Mouse (Mus musculus): ENCODE data around the gene Methig1.
"Not testable (repeated sequence)": the region's sequence is repeated elsewhere in the genome, so short reads cannot be mapped to it uniquely, and the experiment has no call there.

The Methig1 gene

GRCm38 (mm10) chr15:100352711-100353250, at the start of gene Methig1, which contains the start of gene Mettl7a2:
TSS of gene Methig1 (plus strand) at chr15:100353149.
TSS of gene Mettl7a2 (plus strand) at chr15:100353200.
- DNase-seq (ENCODE audit: low read depth, low spot score) = no peak

DNA sequence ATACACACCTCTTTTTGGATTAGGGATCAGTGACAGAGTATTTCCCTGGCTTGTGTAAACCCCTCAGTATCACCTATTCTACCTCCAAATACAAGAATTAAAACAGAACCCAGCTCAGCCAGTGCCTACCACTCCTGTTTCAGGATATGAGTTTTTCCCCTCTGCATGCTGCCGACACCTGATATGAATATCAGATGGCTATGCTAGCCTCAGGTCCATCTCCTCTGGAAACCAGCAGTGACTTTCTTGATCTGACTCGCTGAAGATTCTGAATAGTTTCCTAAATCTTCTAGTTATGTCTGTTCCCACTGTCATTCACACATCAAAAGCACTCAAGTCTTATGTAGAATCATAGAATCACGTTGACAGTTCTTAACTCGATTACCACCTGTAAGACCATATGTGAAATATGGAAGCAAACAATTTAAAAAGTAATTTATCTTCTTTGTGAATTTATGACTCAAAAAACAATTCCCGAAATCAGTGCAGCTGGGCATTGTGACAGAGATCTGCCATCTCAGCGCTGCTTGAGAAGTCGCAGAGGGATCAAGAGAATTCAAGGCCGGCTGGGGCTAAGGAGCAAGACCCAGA, 49.4 kb upstream of the Methig1 start:
- no peak for DNase-seq (ENCODE audit: low read depth, low spot score)

DNA sequence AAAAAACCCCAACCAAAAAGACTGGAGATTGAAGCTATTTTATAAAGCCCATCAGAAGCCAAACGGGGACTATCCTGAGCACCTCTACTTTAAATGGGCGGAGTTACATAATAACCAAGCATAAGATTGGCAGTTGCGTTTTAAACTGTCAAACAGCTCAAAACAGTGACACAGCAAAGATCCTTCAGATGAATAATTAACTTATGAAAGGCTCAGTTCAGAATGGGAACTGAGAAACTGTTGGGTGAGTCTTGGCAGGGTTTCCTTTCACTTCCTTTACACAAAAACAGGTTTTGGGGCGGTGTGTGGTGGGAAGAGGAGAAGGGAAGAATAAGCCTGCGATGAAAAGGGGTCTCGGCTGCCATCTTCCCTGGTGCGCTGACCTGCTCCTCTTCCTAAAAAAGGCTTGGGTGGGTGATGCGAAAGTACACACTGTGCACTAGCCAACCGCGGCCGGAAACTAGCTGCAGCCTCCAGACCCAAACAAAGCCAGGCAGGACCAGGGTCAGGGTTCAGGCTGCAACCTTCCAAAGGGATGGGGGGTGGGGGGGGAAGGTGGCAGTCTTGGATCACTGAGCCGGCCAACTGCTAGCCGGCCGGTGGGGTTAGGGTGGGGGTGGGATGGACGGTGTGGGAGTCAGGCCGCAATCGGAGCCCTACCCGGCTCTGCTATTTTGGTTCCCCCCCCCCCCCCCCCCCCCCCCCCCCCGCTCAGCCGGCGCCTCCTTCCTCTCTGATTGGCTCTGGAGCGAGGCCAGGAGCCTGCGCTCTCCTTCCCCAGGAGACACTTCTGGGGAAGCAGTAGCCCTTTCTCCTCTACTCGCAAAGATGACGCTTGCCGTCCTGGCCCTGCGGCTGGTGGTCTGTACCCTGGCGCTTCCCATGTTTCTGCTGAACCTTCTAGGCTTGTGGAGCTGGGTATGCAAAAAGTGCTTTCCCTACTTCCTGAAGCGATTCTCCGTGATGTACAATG, 48.6 kb upstream of the Methig1 start, which contains the start of gene Mettl7a1:
Mettl7a1 (plus strand) TSS at position 122 of the 973 bp plus-strand sequence.
- peak; percentile 81 for DNase-seq (ENCODE audit: low read depth, low spot score)

- no peak for DNase-seq (ENCODE audit: low read depth, low spot score)
Observed at GRCm38 (mm10) chr15:100306201-100306600, 46.7 kb upstream of the Methig1 start.

GRCm38 (mm10) chr15:100307438-100308096, 45.4 kb upstream of the Methig1 start:
- peak; percentile 58 for DNase-seq (ENCODE audit: low read depth, low spot score)

DNA sequence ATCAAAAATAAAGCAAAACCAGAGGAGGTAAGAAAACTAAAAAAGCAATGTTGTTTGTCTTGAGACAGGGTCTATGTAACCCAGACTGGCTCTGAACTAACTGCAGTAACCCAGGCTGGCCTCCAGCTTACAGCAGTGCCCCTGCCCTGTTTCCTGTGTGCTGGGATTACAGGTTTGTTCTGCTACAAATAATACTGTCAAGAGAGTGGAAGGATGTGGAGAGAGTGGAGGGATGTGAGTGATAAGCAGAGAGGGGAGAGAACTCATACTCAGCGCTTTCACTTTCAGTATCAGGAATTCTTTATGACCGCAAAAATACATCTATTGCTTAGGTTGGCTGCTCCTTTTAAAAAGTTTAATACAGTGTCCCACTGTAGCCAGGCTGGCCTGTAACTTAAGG, 40.6 kb upstream of the Methig1 start:
- no peak for DNase-seq (ENCODE audit: low read depth, low spot score)

DNA sequence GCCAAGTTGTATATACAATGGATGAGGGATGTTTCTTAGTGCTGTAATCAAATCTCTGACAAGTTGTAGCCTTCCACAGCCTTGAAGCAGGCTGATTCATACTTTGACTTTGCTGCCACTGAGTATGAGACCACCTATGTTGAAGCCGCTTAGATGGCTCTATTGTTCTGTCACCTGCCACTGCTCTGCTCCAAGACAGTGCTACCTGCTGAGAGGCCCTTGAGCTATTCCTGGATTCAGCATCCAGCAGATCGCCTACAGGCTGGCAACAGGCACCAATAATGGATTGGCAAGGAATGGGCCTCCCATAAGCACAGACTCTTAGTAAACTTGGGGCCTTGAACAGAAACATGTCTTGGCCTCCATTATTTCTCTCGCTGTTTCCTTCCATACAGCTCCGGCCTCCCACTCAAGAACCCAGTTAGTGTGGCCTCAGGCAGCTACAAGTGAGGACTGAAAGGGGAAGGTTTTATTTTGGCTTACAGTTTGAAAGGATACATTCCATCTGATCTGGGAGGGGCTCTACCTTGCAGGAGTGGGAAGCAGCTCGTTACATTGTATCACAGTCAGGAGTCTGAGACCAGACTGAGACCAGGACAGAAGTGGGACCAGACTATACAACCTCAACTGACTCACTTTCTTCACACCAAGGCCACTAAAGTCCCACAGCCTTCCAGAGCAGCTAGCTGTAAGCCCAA, 38.4 kb upstream of the Methig1 start:
- DNase-seq (ENCODE audit: low read depth, low spot score) = no peak

DNA sequence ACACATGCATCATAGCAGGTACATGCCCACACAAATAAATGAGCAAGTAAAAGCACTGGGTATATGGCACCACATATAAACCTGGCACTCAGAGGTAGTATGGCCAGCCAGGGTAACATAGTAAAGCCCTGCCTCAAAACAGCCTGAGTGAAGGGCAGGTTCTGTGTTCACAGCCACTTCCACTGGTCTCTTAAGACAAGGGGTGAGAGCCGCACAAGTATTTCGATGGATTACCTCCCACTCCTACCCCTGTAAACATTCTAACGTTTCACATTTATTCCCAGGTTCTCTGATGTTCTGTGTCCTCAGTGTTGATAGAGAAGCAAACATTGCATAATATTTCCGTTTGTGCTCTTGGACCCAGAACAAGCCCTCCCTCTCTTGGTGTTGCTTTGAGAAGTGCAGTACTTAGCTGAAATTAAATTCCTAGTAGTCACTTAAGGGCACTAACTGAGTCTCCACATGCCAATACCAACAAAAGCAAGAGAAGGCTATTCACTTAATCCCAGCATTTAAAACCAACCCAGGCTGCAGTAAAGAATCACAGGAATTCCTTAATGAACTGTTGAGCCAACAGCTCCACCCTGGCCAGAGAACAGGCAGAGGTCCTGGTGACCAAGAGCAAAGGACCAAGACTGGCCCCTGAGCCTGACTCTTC, 34.8 kb upstream of the Methig1 start:
- DNase-seq (ENCODE audit: low read depth, low spot score) = not testable (repeated sequence)

GRCm38 (mm10) chr15:100319884-100320283, 33.1 kb upstream of the Methig1 start:
- DNase-seq (ENCODE audit: low read depth, low spot score) = no peak

GRCm38 (mm10) chr15:100320295-100320905, 32.5 kb upstream of the Methig1 start:
- no peak for DNase-seq (ENCODE audit: low read depth, low spot score)

GRCm38 (mm10) chr15:100321134-100321533, 31.8 kb upstream of the Methig1 start:
- DNase-seq (ENCODE audit: low read depth, low spot score) = no peak

DNA sequence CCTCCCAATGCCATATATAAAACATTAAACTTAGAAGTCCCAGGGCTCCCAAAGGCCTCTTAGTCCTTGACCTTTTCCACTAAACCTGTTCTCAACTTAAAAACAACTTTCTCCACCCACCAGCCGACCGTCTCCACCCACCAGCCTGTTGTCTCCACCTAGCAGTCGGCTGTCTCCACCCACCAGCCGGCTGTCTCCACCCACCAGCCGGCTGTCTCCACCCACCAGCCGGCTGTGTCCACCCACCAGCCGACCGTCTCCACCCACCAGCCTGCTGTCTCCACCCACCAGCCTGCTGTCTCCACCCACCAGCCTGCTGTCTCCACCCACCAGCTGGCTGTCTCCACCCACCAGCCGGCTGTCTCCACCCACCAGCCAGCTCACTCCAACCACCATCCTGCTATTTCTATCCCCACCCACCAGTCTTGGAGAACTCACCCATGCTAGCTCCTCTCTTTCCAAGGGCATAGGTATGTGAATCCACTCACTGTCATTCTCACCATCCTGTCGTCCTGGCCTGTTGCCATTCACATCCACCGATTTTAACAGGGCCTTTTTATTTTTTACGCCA, 28.8 kb upstream of the Methig1 start:
- DNase-seq (ENCODE audit: low read depth, low spot score) = peak; percentile 34

GRCm38 (mm10) chr15:100325235-100325634, 27.7 kb upstream of the Methig1 start:
- DNase-seq (ENCODE audit: low read depth, low spot score) = no peak

DNA sequence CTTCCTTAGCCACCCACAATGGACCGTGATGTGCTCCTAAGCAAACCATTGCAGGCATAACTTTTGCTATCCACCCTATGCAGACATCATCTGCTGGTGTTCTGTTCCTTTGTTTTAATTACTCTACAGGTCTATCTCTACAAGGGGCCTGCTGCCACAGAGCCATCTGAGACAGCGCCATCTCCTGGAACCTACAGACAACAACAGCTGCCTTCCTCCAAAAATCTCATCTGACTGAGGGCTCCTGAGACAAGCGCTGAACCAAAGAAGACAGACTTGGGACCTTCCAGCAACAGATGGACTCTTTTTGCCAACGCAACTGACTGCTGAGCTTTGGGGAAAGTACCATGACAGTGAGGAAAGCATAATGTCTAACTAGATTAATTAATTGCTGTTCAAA, 24.9 kb upstream of the Methig1 start:
- DNase-seq (ENCODE audit: low read depth, low spot score) = not testable (repeated sequence)

- DNase-seq (ENCODE audit: low read depth, low spot score) = not testable (repeated sequence)
Observed at GRCm38 (mm10) chr15:100329336-100329735, 23.6 kb upstream of the Methig1 start.

DNA sequence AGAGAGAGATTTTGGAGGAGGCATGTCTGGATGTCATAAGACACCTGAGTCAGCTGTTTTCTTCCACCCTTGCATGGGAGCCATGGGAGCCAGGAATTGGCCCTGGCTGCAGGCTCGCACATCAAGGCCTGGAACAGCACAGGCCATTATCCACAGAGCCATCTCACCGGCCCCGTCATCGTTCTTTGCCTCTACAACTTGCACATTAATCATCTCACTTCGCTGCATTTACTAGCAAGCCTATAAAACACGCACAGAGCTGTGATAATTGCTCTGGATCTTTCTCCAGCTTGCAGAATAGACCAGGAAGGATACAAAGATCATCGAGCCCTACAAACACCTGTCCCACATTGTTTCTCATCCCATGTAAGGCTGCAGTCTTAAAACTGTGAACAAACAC, 22.2 kb upstream of the Methig1 start:
- DNase-seq (ENCODE audit: low read depth, low spot score) = no peak

DNA sequence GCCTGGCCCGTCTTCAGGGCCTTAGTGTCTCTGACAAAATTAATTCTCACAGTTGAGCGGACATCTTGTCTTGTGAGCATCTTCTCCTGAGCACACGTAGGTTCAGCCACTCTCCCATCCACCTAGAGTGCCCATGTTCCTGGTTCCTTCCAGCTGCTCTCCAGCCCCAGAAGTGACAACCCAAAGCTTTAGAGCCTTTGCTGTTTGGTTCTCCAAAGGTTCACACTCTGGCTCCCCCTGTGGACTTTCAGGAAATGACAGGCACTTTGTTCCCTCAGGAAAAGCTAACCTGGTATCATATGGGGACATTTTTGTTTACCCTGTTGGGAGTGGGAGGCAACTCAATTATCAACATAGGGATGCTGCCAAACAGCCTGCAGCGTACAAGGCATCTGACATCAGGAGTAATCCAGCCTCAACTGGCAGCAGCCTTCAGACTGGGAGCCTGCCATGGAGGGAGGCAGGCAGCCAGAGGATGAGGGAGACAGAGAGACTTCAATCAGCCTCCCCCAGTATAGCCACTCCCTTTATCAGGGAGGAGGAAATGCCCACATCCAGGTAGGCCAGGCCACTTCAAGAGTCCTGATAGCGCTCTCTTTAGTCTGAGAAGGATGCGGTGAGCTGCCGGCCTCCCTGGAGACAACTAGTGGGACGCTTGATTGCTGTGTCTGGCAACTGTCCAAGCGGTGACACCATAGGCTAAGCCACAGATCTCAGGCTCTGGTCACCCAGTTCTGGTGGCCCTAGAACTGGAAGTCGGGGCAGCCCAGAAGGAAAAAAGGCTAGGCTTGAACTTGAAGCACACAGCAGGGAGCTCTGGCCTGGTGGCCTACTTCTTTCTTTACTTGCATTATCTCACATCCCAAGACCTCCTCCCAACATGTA, 20.6 kb upstream of the Methig1 start:
- DNase-seq (ENCODE audit: low read depth, low spot score) = not testable (repeated sequence)

GRCm38 (mm10) chr15:100334629-100335028, 18.3 kb upstream of the Methig1 start, which contains the start of gene Mettl7a3:
TSS of gene Mettl7a3 (plus strand) at chr15:100334929.
- no peak for DNase-seq (ENCODE audit: low read depth, low spot score)

- not testable (repeated sequence) for DNase-seq (ENCODE audit: low read depth, low spot score)
Observed at GRCm38 (mm10) chr15:100337328-100337727, 15.6 kb upstream of the Methig1 start.

Measured in telencephalon, adult 2 months (tissue).